13 mouse cellular contexts compared by ENCODE assay signal in the genomic region with DNA sequence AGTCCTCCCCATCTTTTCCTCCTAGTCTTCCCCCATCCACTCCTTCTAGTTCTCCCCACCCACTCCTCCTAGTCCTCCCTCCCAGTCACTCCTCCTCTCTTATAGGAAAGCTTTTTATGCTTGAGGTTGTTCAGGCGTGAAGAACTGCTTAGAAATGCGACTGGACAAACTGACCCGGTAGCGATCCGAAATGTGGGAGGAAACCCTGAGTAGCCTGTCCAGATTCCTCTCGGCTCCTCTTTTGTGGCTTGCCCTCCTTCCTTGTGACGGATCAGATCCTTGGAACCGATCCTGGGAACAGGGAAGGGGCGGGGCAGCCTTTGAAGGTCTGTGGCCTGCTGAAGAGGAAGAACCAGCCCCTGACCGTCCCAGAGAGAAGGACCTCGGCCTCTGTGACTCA.
DNase-seq lines count a peak whose midpoint lies in the region; ATAC-seq and TF ChIP-seq lines count a peak whose summit lies in the region.
"Had no signal": no experiment of that assay in that cellular context is flagged by ENCODE, and none has a peak within 500 bp of the region (broad histone marks: within the 10 kb centered on the region; RNA-seq: fewer than 3 reads in every experiment).

No protein-coding gene starts in this region.

- H3K36me3 ChIP-seq in lung, postnatal 0 days (ENCODE audit: insufficient read depth, low read length), result no peaks in the 10 kb centered on the region
- H3K36me3 ChIP-seq: heart, embryonic 15.5 days had no signal

- DNase-seq in cerebellum, adult 9-11 months, result no peak
- DNase-seq in urinary bladder, postnatal 14 days (ENCODE audit: low spot score), result peak; percentile 47
- DNase-seq in urinary bladder, postnatal 4 days (ENCODE audit: low spot score in 2 of 2), result no peak
- DNase-seq in lung, postnatal 0 days (ENCODE audit: low spot score), result peak; percentile 56
- no peak for DNase-seq in spleen, postnatal 36 days (ENCODE audit: low spot score in 2 of 2)
- no peak for DNase-seq in embryo, embryonic 10.5 days (ENCODE audit: low spot score)
- DNase-seq in left cerebral cortex, postnatal 14 days (ENCODE audit: low spot score in 2 of 2), result no peak
- DNase-seq: left cerebral cortex, postnatal 4 days; lung, embryonic 14.5 days had no signal

- no peaks in the 10 kb centered on the region for H3K9me3 ChIP-seq in lung, postnatal 0 days (ENCODE audit: low read length)
- H3K9me3 ChIP-seq: heart, embryonic 15.5 days had no signal

- intact Hi-C loops in left cerebral cortex, postnatal 14 days (cut with DNase I), result loop anchor here (5.0 kb wide), 2 partner anchors 126 to 501 kb away; a partner anchor contains a TSS

- 0 out of 2 replicates have a peak overlapping the region, but pooled peaks have one; percentile 5 for H3K4me2 ChIP-seq in lung, postnatal 0 days (replicated peaks; ENCODE audit: low read depth, low read length)
- H3K4me2 ChIP-seq: heart, embryonic 15.5 days; lung, embryonic 14.5 days had no signal

- H3K9ac ChIP-seq in lung, postnatal 0 days (replicated peaks; ENCODE audit: low read depth), result no peak overlapping the region
- H3K9ac ChIP-seq: heart, embryonic 15.5 days; lung, embryonic 14.5 days had no signal

- no peaks in the 10 kb centered on the region for H3K4me1 ChIP-seq in lung, postnatal 0 days (ENCODE audit: insufficient read depth, low read depth, low read length)
- H3K4me1 ChIP-seq: heart, embryonic 15.5 days had no signal

- no peak for TF ChIP-seq EP300 in lung, postnatal 0 days (IDR thresholded peaks at IDR 0.05)

- WGBS in lung, postnatal 0 days, result 44% methylated on average over 11 of the region's 11 CpGs

- TF ChIP-seq CTCF in lung, postnatal 0 days (IDR thresholded peaks at IDR 0.05), result no peak

- peak; percentile 52; the same call in 1 of the 2 replicates for ATAC-seq in cerebellum, adult (ENCODE audit: insufficient number of reproducible peaks, low FRiP score, low TSS enrichment)
- peak; percentile 71 for ATAC-seq in lung, postnatal 0 days
- ATAC-seq: forebrain, embryonic 16.5 days; inflammation-experienced regulatory T-cells, adult 6 months had no signal

- peak overlapping the region; percentile 38; the same call in 1 of the 2 replicates for H3K27ac ChIP-seq in lung, postnatal 0 days (ENCODE audit: low read length)
- H3K27ac ChIP-seq: heart, embryonic 15.5 days had no signal

- H3K4me3 ChIP-seq in lung, postnatal 0 days (ENCODE audit: low read depth, low read length), result no peak overlapping the region
- H3K4me3 ChIP-seq: heart, embryonic 15.5 days had no signal

- no peaks in the 10 kb centered on the region for H3K27me3 ChIP-seq in lung, postnatal 0 days (replicated peaks; ENCODE audit: insufficient read depth, low read length)
- H3K27me3 ChIP-seq: heart, embryonic 15.5 days had no signal

Comparison
In these comparisons a context has a peak if more than half of its experiments do, and no peak if none do; other contexts are left out.
1. DNase-seq: peak in urinary bladder, postnatal 14 days (single experiment) and lung, postnatal 0 days (single experiment); none in cerebellum, adult 9-11 months (single experiment), urinary bladder, postnatal 4 days (0 of 2), spleen, postnatal 36 days (0 of 2), embryo, embryonic 10.5 days (single experiment) and left cerebral cortex, postnatal 14 days (0 of 2).